Mouse (Mus musculus) liver, adult 2 months (tissue): Measurements from ENCODE around the gene Ptpn12.

ENCODE experiments used
- CTCF ChIP-seq: fragments of 200-500 bp; IDR thresholded peaks from 2 replicates; pipeline ENCODE4 v1.5.1; 2011; ENCODE audit warnings: low read depth, low read length, control low read depth
- POLR2A ChIP-seq: fragments of 200-500 bp; IDR thresholded peaks from 2 replicates; pipeline ENCODE4 v1.6.1; 2011; ENCODE audit warnings: low read length, control low read depth; ENCODE audit not compliant: insufficient read depth; ENCODE audit errors: extremely low read depth

GRCm38 (mm10) chr5:20946906-20947305 lies 108.8 kb downstream of the Ptpn12 start:
- no peak for TF ChIP-seq POLR2A
- TF ChIP-seq CTCF: no peak
